Mouse (Mus musculus): ENCODE data around the gene Arid2. TPM values are rescaled to one million over a fixed set of nuclear protein-coding genes. Genes with fewer than 3 reads are reported as not detected.
A peak's percentile ranks its signal among the peaks of the same experiment; 100 is the strongest.

The Arid2 gene
- polyA plus RNA-seq, 1 experiment from 2014 or later, result 28.9 TPM

DNA sequence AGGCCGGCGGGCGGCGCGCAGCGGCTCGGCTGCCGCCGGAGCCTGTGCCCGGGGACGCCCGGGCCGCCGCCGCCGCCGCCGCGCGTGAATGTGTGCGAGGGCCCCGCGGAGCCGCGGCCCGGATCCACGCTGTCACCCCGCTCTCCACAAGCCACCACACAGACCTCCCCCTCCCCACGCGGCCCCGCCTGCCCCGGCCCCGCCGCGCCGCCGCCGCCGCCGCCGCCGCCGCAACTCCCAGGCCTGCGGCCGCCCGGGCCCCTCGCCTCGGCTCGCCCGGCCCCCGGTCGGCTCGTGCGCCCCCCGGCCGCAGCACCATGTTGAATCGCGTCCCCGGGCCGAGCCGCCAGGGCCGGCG lies 404 bp upstream of the Arid2 start:
- no peaks in the 10 kb centered on the region for H3K9me3 ChIP-seq (replicated peaks)
- H3K27me3 ChIP-seq, result no peaks in the 10 kb centered on the region
- H3K9ac ChIP-seq, result peak overlapping the region; percentile 100
- H3K4me3 ChIP-seq, result peak overlapping the region; percentile 95
- WGBS, result 0% methylated on average over 7 of the region's 63 CpGs
- peak overlapping the region; percentile 100 for H3K27ac ChIP-seq
- no peaks in the 10 kb centered on the region for H3K36me3 ChIP-seq (ENCODE audit: poor library complexity, severe bottlenecking)
- peak overlapping the region; percentile 88 for H3K4me2 ChIP-seq
- peak; percentile 6 for ATAC-seq
- H3K4me1 ChIP-seq, result peaks cover 30% of the 10 kb centered on the region

DNA sequence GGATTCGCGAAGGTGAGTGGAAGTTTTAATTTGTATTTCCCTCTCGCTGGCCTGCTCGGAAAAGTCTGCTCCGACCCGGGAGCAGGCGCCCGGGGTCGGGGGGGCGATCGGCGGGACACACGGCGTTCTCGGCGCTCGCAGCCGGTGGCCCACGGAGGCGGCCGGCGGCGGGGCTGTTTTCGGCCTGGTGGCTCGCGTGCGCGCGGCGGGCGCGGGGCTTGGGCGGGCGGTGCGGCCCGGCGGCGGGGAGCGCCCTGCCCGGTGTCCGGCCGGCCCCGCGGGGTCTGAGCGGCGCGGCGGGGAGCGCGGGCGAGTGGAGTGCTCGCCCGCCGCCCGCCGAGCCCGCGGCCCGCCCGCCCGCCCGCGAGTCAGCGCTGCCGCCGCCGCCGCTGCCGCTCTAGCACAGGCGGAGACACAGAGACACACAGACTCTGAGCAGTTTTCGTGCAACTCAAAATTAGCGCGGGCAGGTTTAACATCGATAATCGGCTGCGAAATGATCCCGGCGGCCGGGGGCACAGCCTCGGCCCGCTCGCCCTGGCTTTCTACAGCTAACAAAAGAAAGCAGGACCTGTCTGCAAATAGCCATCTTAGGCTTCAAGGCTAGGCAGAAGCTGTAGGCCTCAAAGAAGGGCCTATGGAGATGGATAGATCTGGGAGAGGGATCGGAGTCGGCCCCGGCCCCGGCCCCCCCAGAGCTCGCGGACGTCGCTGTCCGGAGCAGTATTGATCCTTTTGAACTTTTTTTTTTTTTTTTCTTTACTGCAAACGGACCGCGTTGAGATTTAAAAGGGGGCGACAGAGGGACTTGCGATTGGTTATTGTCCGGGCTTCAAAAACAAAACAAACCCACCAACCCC lies 888 bp downstream of the Arid2 start:
- Histone ChIP-seq H3K4me3 (peak overlapping the region; percentile 95), H3K27ac (peak overlapping the region; percentile 100), H3K9me3 (replicated peaks) (no peaks in the 10 kb centered on the region), H3K9ac (peak overlapping the region; percentile 100), H3K4me1 (peaks cover 18% of the 10 kb centered on the region), H3K4me2 (peak overlapping the region; percentile 88), H3K36me3 (ENCODE audit: poor library complexity, severe bottlenecking) (no peaks in the 10 kb centered on the region), H3K27me3 (no peaks in the 10 kb centered on the region)
- no peak for ATAC-seq
- under 1% methylated on average over 64 of the region's 97 CpGs for WGBS

- Histone ChIP-seq H3K36me3 (ENCODE audit: poor library complexity, severe bottlenecking) (no peaks in the 10 kb centered on the region), H3K9ac (peak overlapping the region; percentile 100), H3K27me3 (no peaks in the 10 kb centered on the region), H3K4me3 (peak overlapping the region; percentile 95), H3K9me3 (replicated peaks) (no peaks in the 10 kb centered on the region), H3K27ac (peak overlapping the region; percentile 100), H3K4me2 (peak overlapping the region; percentile 88), H3K4me1 (peaks cover 17% of the 10 kb centered on the region)
- ATAC-seq, result no peak
- 2% methylated on average over 9 of the region's 9 CpGs for WGBS
Observed at GRCm38 (mm10) chr15:96288836-96289390, 1.6 kb downstream of the Arid2 start.

DNA sequence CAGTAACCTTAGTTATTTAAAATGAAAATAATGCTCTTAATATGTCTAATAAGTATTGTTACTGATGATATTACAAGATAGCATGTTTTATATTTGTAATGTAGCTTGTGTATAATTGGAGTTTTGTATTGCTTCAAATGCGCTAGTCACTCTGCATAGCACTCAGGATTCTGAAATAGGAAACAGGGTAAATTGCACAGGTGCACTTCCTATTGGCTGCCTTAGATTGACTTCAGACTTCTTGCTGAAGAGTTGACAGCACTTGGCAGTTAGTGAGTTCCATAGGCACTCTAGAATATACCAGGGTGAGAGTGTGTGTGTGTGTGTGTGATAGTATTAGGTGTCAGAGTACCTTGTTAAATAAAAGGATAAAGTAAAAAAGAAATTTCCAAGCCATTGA lies 2.7 kb downstream of the Arid2 start:
- Histone ChIP-seq H3K36me3 (ENCODE audit: poor library complexity, severe bottlenecking) (0 out of 2 replicates have a peak, but pooled peaks cover 9% of the 10 kb centered on the region), H3K4me3 (0 out of 2 replicates have a peak overlapping the region, but pooled peaks have one; percentile 18), H3K9ac (no peak overlapping the region), H3K4me1 (peaks cover 20% of the 10 kb centered on the region), H3K27ac (no peak overlapping the region), H3K9me3 (replicated peaks) (no peaks in the 10 kb centered on the region), H3K4me2 (peak overlapping the region; percentile 51), H3K27me3 (no peaks in the 10 kb centered on the region)
- no peak for ATAC-seq
- whole genome bisulfite sequencing, result 70% methylated on average over 1 of the region's 1 CpGs

DNA sequence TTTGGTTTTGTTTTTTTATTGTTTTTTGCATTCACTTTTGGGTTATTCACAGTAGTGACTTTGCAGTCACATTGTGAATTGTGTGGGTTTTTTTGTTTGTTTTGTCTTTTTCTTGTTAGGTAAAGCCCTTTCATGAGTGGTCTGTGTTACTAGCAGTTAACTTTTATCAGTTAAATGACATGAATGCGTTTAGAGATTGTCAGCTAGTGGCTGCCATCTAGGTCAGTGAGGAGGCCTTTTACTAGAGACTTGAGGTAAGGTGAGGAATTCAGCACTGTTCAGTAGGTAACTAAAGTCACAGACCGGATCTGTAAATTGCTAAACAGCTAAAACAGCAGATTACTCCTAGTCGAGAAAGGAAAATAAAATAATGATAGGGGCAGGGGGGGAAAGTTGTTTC lies 6.1 kb downstream of the Arid2 start:
- ATAC-seq, result no peak
- 81% methylated on average over 3 of the region's 3 CpGs for WGBS

DNA sequence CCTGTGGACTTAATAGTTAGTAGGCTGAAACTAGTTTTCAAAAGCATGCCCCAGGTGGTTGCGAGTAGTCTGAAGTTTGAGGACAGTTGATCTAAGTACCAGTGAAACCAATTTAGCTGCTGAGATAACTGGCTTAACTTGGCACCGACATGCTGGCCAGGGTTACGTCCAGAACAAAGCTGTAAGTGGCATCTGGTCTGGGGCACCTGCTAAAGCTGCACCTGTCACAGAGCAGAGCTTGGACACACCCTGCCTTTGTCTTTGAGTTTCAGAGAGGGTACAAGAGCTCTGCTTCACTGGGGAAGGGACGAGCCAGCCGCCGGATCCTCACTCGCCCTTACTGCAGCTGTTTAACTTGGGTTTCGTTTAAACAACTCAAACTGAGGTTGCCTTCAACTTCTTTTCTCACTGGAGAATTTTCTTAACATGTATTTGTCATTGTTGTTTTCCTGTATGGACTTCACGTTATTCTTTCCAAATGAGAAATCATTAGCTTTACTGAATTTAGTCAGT lies 9.8 kb downstream of the Arid2 start:
- Histone ChIP-seq H3K4me2 (no peak overlapping the region), H3K9me3 (replicated peaks) (no peaks in the 10 kb centered on the region), H3K4me1 (peaks cover 20% of the 10 kb centered on the region), H3K4me3 (no peak overlapping the region), H3K36me3 (ENCODE audit: poor library complexity, severe bottlenecking) (peaks cover 10% of the 10 kb centered on the region), H3K27ac (no peak overlapping the region), H3K9ac (no peak overlapping the region), H3K27me3 (no peaks in the 10 kb centered on the region)
- no peak for ATAC-seq
- 80% methylated on average over 9 of the region's 9 CpGs for WGBS

More for the DNA sequence above, 6.1 kb downstream of the Arid2 start:
- H3K9ac ChIP-seq, result no peak overlapping the region
- 0 out of 2 replicates have a peak, but pooled peaks cover 10% of the 10 kb centered on the region for H3K36me3 ChIP-seq (ENCODE audit: poor library complexity, severe bottlenecking)
- H3K4me3 ChIP-seq, result no peak overlapping the region
- no peak overlapping the region for H3K27ac ChIP-seq
- no peak overlapping the region for H3K4me2 ChIP-seq
- H3K9me3 ChIP-seq (replicated peaks), result no peaks in the 10 kb centered on the region
- peaks cover 37% of the 10 kb centered on the region for H3K4me1 ChIP-seq
- H3K27me3 ChIP-seq, result no peaks in the 10 kb centered on the region

DNA sequence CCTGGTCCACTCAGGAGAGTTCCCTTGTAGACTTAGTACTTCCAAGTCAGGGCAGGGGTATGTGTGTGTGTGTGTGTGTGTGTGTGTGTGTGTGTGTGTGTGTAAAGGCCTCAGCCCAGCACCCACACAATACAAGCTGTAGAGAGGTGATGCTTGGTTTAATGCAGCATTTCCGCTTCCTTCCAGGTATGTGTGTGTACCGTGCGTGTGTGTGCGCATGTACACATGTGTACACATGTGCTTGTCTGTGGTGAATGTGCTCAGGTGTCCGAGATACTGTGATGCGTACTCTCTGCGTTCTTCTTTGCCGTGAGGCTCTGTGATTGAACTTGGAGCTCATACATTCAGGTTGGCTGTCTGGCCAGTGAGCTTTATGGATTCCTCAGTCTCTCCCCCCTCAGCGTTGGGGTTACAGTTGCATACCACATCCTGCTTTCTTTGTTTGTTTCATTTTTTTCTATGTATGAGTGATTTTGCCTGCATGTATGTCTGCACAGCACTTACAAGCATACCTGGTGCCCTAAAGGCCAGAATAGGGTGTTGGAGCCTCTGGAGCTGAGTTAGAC lies 10.4 kb downstream of the Arid2 start:
- WGBS, result 97% methylated on average over 9 of the region's 9 CpGs
- H3K4me2 ChIP-seq, result no peak overlapping the region

GRCm38 (mm10) chr15:96309310-96309709 lies 22.0 kb downstream of the Arid2 start:
- H3K4me2 ChIP-seq, result no peak overlapping the region
- 72% methylated on average over 6 of the region's 6 CpGs for WGBS
- no peak overlapping the region for H3K9ac ChIP-seq
- no peaks in the 10 kb centered on the region for H3K27me3 ChIP-seq
- no peak overlapping the region for H3K4me3 ChIP-seq
- ATAC-seq, result no peak
- H3K4me1 ChIP-seq, result peaks cover 21% of the 10 kb centered on the region; the same call in 1 of the 2 replicates
- H3K36me3 ChIP-seq (ENCODE audit: poor library complexity, severe bottlenecking), result peaks cover 26% of the 10 kb centered on the region
- no peak overlapping the region for H3K27ac ChIP-seq
- no peaks in the 10 kb centered on the region for H3K9me3 ChIP-seq (replicated peaks)

More for the DNA sequence above, 10.4 kb downstream of the Arid2 start:
- Histone ChIP-seq H3K9ac (no peak overlapping the region), H3K27me3 (no peaks in the 10 kb centered on the region), H3K36me3 (ENCODE audit: poor library complexity, severe bottlenecking) (peaks cover 11% of the 10 kb centered on the region), H3K4me3 (no peak overlapping the region), H3K4me1 (peaks cover 20% of the 10 kb centered on the region), H3K9me3 (replicated peaks) (no peaks in the 10 kb centered on the region), H3K27ac (no peak overlapping the region; the same call in 1 of the 2 replicates)
- no peak for ATAC-seq

GRCm38 (mm10) chr15:96312902-96313301 lies 25.6 kb downstream of the Arid2 start:
- Histone ChIP-seq H3K4me2 (no peak overlapping the region), H3K9ac (no peak overlapping the region), H3K27me3 (no peaks in the 10 kb centered on the region), H3K27ac (no peak overlapping the region), H3K9me3 (replicated peaks) (no peaks in the 10 kb centered on the region), H3K36me3 (ENCODE audit: poor library complexity, severe bottlenecking) (peaks cover 13% of the 10 kb centered on the region), H3K4me3 (no peak overlapping the region), H3K4me1 (peaks cover 25% of the 10 kb centered on the region; the same call in 1 of the 2 replicates)
- ATAC-seq, result no peak
- WGBS, result 100% methylated on average over 1 of the region's 1 CpGs

DNA sequence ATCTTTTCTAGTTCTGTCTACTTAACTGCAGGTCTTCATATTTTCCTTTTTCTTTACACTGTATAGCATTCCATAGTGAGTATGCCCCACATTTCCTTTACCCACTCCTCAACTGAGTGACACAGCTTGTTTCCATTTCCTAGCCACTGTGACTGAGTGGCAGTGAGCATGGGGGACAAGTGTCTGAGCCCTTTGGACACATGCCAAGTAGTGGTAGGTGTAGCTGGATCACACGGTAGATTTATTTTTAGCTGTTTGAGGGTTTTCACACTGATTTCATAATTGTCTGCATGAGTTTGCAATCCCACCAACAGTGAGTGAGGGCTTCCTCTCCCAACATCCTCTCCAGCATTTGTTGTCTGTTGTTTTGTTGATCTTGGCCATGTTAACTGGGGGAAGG lies 28.3 kb downstream of the Arid2 start:
- H3K4me1 ChIP-seq, result peaks cover 18% of the 10 kb centered on the region
- WGBS, result 25% methylated on average over 1 of the region's 1 CpGs
- H3K9me3 ChIP-seq (replicated peaks), result no peaks in the 10 kb centered on the region
- H3K36me3 ChIP-seq (ENCODE audit: poor library complexity, severe bottlenecking), result peaks cover 13% of the 10 kb centered on the region
- no peak overlapping the region for H3K4me2 ChIP-seq
- H3K27me3 ChIP-seq, result no peaks in the 10 kb centered on the region
- no peak overlapping the region for H3K9ac ChIP-seq
- no peak overlapping the region for H3K27ac ChIP-seq
- ATAC-seq, result no peak
- H3K4me3 ChIP-seq, result no peak overlapping the region

DNA sequence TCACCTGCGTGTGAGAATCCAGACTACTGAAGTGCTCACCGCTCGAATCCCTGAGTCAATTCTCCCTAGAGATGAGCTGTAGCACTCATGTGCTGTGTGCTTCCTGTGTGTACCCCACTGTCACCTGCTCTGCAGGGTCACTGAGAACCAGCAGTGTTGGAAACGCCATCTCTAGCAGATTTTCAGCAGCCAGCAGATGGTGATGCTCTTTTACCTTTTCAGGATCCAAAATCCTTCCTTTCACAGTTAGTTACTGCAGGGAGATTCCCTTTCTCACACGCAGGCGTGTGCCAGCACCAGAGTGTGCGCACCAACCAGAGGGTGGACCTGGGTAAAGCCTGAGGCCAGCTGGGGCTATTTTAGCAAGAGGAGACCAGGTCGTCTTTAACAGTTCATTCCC lies 32.0 kb downstream of the Arid2 start:
- Histone ChIP-seq H3K4me3 (no peak overlapping the region), H3K27ac (no peak overlapping the region), H3K36me3 (ENCODE audit: poor library complexity, severe bottlenecking) (0 out of 2 replicates have a peak, but pooled peaks cover 3% of the 10 kb centered on the region), H3K4me1 (peaks cover 16% of the 10 kb centered on the region), H3K9ac (no peak overlapping the region), H3K27me3 (no peaks in the 10 kb centered on the region), H3K4me2 (no peak overlapping the region), H3K9me3 (replicated peaks) (no peaks in the 10 kb centered on the region)
- 80% methylated on average over 8 of the region's 8 CpGs for WGBS
- no peak for ATAC-seq

DNA sequence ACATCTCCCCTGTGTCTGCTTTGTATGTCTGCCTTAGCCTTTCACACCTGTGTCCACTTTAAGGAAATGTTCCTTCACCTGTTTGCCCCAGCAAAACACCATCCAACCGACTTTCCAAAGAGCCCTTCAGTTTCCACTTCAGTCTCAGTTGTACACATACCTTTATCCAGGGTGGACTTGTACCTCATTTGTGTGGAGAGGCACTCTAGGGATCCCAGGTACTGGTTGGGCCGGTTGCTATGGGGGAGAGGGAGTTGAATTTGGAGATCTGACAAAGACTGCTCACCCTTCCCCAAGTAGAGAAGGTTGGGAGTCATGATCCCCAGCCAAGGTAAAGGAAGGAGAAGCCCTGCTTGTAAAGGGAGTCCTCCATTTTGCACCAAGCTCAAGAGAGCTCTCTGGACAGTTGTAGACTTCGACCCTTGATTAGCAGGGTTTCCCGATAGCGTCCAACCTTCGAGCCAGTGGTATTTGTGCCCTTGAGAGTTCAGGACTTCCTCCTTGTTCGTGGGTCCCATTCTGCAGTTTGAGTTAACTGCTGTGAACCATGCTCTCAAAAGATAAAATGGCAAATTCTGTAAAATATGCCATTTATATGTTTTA lies 38.5 kb downstream of the Arid2 start:
- no peak overlapping the region for H3K9ac ChIP-seq
- peaks cover 14% of the 10 kb centered on the region for H3K4me1 ChIP-seq
- H3K27ac ChIP-seq, result no peak overlapping the region
- no peaks in the 10 kb centered on the region for H3K9me3 ChIP-seq (replicated peaks)
- no peak overlapping the region for H3K4me3 ChIP-seq
- no peak for ATAC-seq
- no peaks in the 10 kb centered on the region for H3K27me3 ChIP-seq
- no peak overlapping the region for H3K4me2 ChIP-seq
- 92% methylated on average over 7 of the region's 7 CpGs for WGBS
- peaks cover 17% of the 10 kb centered on the region for H3K36me3 ChIP-seq (ENCODE audit: poor library complexity, severe bottlenecking)

Data from forebrain, embryonic 13.5 days (tissue).